Mouse (Mus musculus): ENCODE measurements around the gene Apob.

- TF ChIP-seq POLR2A (IDR thresholded peaks at IDR 0.05; ENCODE audit: extremely low read depth, insufficient read depth, low read length) = no peak
- 0 out of 2 replicates have a peak, but pooled peaks have one; percentile 18 for TF ChIP-seq CTCF (IDR thresholded peaks at IDR 0.05; ENCODE audit: low read depth, low read length)
Measured at GRCm38 (mm10) chr12:7990804-7991203, 13.4 kb downstream of the Apob start.
